Comparison of ENCODE assay signal across 9 mouse cellular contexts in the genomic region with DNA sequence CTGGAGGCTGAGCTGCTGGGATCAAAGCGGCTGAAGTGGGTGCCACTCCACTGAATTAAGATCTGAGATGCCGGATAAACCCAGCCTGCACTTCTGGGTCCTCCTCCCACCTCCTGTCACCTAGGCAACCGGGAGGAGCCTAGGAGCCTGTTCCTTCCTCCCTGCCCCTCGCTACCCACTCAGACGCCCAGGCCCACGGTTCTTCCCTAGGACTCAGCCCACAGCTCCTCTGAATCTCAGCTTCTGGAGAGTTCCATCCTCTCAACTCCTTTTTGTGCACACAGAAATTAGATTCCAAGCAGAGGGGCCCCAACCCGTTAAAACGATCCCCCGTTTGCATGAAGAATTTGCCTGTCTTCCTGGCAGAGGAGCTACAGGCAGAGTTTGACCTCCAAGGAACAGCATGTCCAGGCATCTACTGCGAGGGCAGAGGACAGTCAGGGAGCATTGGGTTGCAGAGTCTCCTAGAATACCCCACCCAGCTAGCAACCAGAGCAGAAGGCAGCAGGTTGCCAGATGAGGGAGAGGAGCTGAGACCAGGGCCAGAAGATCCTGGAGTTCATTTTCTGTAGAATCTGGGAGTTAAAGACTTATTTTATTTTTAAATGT.
A peak's percentile ranks its signal among the peaks of the same experiment; 100 is the strongest.
DNase-seq lines count a peak whose midpoint lies in the region; ATAC-seq lines count a peak whose summit lies in the region.
"Had no signal": no experiment of that assay in that cellular context is flagged by ENCODE, and none has a peak within 500 bp of the region (broad histone marks: within the 10 kb centered on the region; RNA-seq: fewer than 3 reads in every experiment).

No protein-coding gene starts in this region.

- 0 out of 2 replicates have a peak, but pooled peaks have one; percentile 49 for ATAC-seq in hindbrain, embryonic 11.5 days (ENCODE audit: low FRiP score)
- ATAC-seq in lung, embryonic 15.5 days (ENCODE audit: borderline replicate concordance, extremely low read depth, low FRiP score, low TSS enrichment) = peak; percentile 94
- no peak; the same call in 1 of the 2 replicates for ATAC-seq in monocyte, adult 5-6 weeks (replicated peaks; ENCODE audit: insufficient number of reproducible peaks, low FRiP score, low TSS enrichment, poor library complexity, severe bottlenecking)
- ATAC-seq: Patski had no signal

- no peak overlapping the region for H3K27ac ChIP-seq in hindbrain, embryonic 11.5 days (ENCODE audit: low read depth, low read length)
- peak overlapping the region; percentile 90 for H3K27ac ChIP-seq in lung, embryonic 15.5 days

- peaks cover 2% of the 10 kb centered on the region for H3K4me1 ChIP-seq in hindbrain, embryonic 11.5 days (replicated peaks; ENCODE audit: control insufficient read depth, insufficient read depth, low read length)
- peaks cover 25% of the 10 kb centered on the region for H3K4me1 ChIP-seq in lung, embryonic 15.5 days

- no peaks in the 10 kb centered on the region for H3K36me3 ChIP-seq in hindbrain, embryonic 11.5 days (ENCODE audit: control insufficient read depth, insufficient read depth, low read length)
- H3K36me3 ChIP-seq in lung, embryonic 15.5 days = no peaks in the 10 kb centered on the region

- no peak overlapping the region for H3K4me3 ChIP-seq in hindbrain, embryonic 11.5 days (ENCODE audit: low read depth, low read length)
- peak overlapping the region; percentile 9; the same call in 1 of the 2 replicates for H3K4me3 ChIP-seq in lung, embryonic 15.5 days

- DNase-seq in T-cell, adult 2 months (ENCODE audit: low spot score) = peak; percentile 51
- DNase-seq in cerebellum, postnatal 36 days = peak; percentile 5 to 19
- DNase-seq in frontal cortex, postnatal 36 days (ENCODE audit: low spot score in 2 of 2) = peak; percentile 87
- DNase-seq in hindbrain, embryonic 11.5 days (ENCODE audit: low spot score) = peak; percentile 79
- DNase-seq in layer of hippocampus, adult 9-10 months (ENCODE audit: low spot score) = peak; percentile 18
- DNase-seq in retina, adult 2 months (ENCODE audit: low read depth, low spot score) = peak; percentile 91

- H3K9ac ChIP-seq in hindbrain, embryonic 11.5 days (ENCODE audit: low read depth, low read length) = peak overlapping the region; percentile 35; the same call in 1 of the 2 replicates
- H3K9ac ChIP-seq in lung, embryonic 15.5 days = no peak overlapping the region; the same call in 1 of the 2 replicates

- WGBS in hindbrain, embryonic 11.5 days = 3% methylated on average over 10 of the region's 10 CpGs
- WGBS in lung, embryonic 15.5 days = 4% methylated on average over 10 of the region's 10 CpGs

- H3K27me3 ChIP-seq in hindbrain, embryonic 11.5 days (ENCODE audit: control insufficient read depth, insufficient read depth, low read length) = no peaks in the 10 kb centered on the region
- H3K27me3 ChIP-seq in lung, embryonic 15.5 days = no peaks in the 10 kb centered on the region
- H3K27me3 ChIP-seq: Patski had no signal

- no peaks in the 10 kb centered on the region for H3K9me3 ChIP-seq in hindbrain, embryonic 11.5 days (ENCODE audit: control insufficient read depth, low read length)
- H3K9me3 ChIP-seq in lung, embryonic 15.5 days = peaks cover 10% of the 10 kb centered on the region; the same call in 1 of the 2 replicates

- H3K4me2 ChIP-seq in hindbrain, embryonic 11.5 days (replicated peaks; ENCODE audit: low read depth, low read length) = peak overlapping the region; percentile 31
- peak overlapping the region; percentile 48 for H3K4me2 ChIP-seq in lung, embryonic 15.5 days

Comparison
In these comparisons a context has a peak if more than half of its experiments do, and no peak if none do; other contexts are left out.
1. DNase-seq: peak in every context shown above with its lines; median percentile 91 in retina, adult 2 months; 87 in frontal cortex, postnatal 36 days; 79 in hindbrain, embryonic 11.5 days; 51 in T-cell, adult 2 months; 18 in layer of hippocampus, adult 9-10 months; 12 in cerebellum, postnatal 36 days.